Mouse (Mus musculus): ENCODE results near the gene Shroom3. TPM values are rescaled to one million over a fixed set of nuclear protein-coding genes. Genes with fewer than 3 reads are reported as not detected.

Shroom3 gene
- polyA plus RNA-seq, 1 experiment from 2014 or later: 2.3 TPM

DNA sequence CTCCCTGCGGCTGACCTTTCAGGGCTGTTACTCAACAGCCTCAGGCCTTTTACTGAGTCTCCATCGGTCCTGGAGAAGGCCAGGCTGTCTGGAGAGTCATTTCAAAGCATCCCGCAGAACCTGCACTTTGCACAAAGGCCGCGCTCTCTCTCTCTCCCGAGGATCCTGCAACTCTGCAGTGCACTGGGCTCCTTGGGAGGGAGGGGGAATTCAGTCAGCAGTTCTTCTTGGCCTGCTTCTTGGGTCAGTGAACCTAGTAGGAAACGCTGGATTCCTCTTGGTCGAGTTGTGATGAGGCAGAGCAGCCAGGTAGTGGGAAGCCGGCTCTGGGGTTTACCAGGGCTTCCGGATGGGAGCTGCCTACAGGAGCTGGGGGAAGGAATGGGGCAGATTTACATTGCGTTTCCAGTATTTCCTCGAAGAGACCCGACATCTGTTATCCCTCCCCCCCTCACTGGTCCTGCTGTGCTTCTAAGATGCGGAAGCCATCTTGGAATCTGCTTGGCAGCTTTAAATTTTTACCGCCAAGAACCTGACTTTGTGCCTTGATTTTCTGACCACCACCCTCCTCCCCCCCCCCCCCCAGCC lies 305.6 kb downstream of the Shroom3 start:
- DNase-seq (ENCODE audit: low spot score) (no peak), ATAC-seq (ENCODE audit: low FRiP score) (peak; percentile 51)
- peak overlapping the region; percentile 6; the same call in 1 of the 2 replicates for H3K27ac ChIP-seq
- H3K9me3 ChIP-seq (ENCODE audit: control insufficient read depth, low read length): no peaks in the 10 kb centered on the region
- H3K4me1 ChIP-seq (replicated peaks; ENCODE audit: control insufficient read depth, insufficient read depth, low read length): no peaks in the 10 kb centered on the region; the same call in 1 of the 2 replicates
- H3K36me3 ChIP-seq (replicated peaks; ENCODE audit: control insufficient read depth, insufficient read depth): no peaks in the 10 kb centered on the region
- H3K9ac ChIP-seq: no peak overlapping the region
- H3K27me3 ChIP-seq (ENCODE audit: control insufficient read depth, insufficient read depth, low read length): no peaks in the 10 kb centered on the region
- H3K4me3 ChIP-seq (replicated peaks; ENCODE audit: low read length): no peak overlapping the region
- H3K4me2 ChIP-seq (replicated peaks): 0 out of 2 replicates have a peak overlapping the region, but pooled peaks have one; percentile 28
- WGBS: 27% methylated on average over 15 of the region's 15 CpGs

GRCm38 (mm10) chr5:92992106-92992505 lies 308.9 kb downstream of the Shroom3 start:
- H3K9me3 ChIP-seq (ENCODE audit: control insufficient read depth, low read length): no peaks in the 10 kb centered on the region
- no peak overlapping the region for H3K9ac ChIP-seq
- DNase-seq (ENCODE audit: low spot score) (no peak), ATAC-seq (ENCODE audit: low FRiP score) (no peak)
- H3K27me3 ChIP-seq (ENCODE audit: control insufficient read depth, insufficient read depth, low read length): no peaks in the 10 kb centered on the region
- H3K27ac ChIP-seq: no peak overlapping the region
- H3K4me3 ChIP-seq (replicated peaks; ENCODE audit: low read length): no peak overlapping the region
- no peaks in the 10 kb centered on the region for H3K36me3 ChIP-seq (replicated peaks; ENCODE audit: control insufficient read depth, insufficient read depth)
- H3K4me1 ChIP-seq (replicated peaks; ENCODE audit: control insufficient read depth, insufficient read depth, low read length): no peaks in the 10 kb centered on the region; the same call in 1 of the 2 replicates
- WGBS: 90% methylated on average over 3 of the region's 3 CpGs
- no peak overlapping the region for H3K4me2 ChIP-seq (replicated peaks)

DNA sequence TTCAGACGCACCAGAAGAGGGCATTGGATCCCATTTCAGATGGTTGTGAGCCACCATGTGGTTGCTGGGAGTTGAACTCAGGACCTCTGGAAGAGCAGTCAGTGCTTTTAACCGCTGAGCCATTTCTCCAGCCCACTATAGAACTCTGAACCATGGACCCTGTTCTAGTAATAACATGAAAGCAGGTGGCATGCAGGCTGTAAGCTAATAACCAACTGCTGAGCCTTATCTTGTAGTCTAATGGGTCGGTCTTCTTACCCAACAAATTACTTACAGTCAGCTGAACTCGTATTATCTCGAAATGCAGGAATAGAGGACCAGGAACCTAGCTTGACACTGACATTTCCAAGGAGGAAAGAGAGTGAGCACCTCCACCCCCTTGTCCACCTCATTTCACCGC lies 311.1 kb downstream of the Shroom3 start:
- Histone ChIP-seq H3K4me1 (replicated peaks; ENCODE audit: control insufficient read depth, insufficient read depth, low read length) (no peaks in the 10 kb centered on the region), H3K9me3 (ENCODE audit: control insufficient read depth, low read length) (no peaks in the 10 kb centered on the region), H3K4me2 (replicated peaks) (no peak overlapping the region), H3K9ac (no peak overlapping the region), H3K4me3 (replicated peaks; ENCODE audit: low read length) (no peak overlapping the region), H3K36me3 (replicated peaks; ENCODE audit: control insufficient read depth, insufficient read depth) (no peaks in the 10 kb centered on the region), H3K27me3 (ENCODE audit: control insufficient read depth, insufficient read depth, low read length) (no peaks in the 10 kb centered on the region), H3K27ac (no peak overlapping the region)
- no peak for DNase-seq (ENCODE audit: low spot score)
- 88% methylated on average over 6 of the region's 6 CpGs for WGBS
- no peak for ATAC-seq (ENCODE audit: low FRiP score)

GRCm38 (mm10) chr5:92994861-92995260 lies 311.6 kb downstream of the Shroom3 start:
- WGBS: 92% methylated on average over 2 of the region's 2 CpGs
- no peaks in the 10 kb centered on the region for H3K36me3 ChIP-seq (replicated peaks; ENCODE audit: control insufficient read depth, insufficient read depth)
- H3K27me3 ChIP-seq (ENCODE audit: control insufficient read depth, insufficient read depth, low read length): no peaks in the 10 kb centered on the region
- H3K4me1 ChIP-seq (replicated peaks; ENCODE audit: control insufficient read depth, insufficient read depth, low read length): no peaks in the 10 kb centered on the region
- no peaks in the 10 kb centered on the region for H3K9me3 ChIP-seq (ENCODE audit: control insufficient read depth, low read length)
- no peak overlapping the region for H3K9ac ChIP-seq
- H3K4me2 ChIP-seq (replicated peaks): no peak overlapping the region
- no peak for ATAC-seq (ENCODE audit: low FRiP score)
- no peak overlapping the region for H3K27ac ChIP-seq
- no peak for DNase-seq (ENCODE audit: low spot score)
- no peak overlapping the region for H3K4me3 ChIP-seq (replicated peaks; ENCODE audit: low read length)

DNA sequence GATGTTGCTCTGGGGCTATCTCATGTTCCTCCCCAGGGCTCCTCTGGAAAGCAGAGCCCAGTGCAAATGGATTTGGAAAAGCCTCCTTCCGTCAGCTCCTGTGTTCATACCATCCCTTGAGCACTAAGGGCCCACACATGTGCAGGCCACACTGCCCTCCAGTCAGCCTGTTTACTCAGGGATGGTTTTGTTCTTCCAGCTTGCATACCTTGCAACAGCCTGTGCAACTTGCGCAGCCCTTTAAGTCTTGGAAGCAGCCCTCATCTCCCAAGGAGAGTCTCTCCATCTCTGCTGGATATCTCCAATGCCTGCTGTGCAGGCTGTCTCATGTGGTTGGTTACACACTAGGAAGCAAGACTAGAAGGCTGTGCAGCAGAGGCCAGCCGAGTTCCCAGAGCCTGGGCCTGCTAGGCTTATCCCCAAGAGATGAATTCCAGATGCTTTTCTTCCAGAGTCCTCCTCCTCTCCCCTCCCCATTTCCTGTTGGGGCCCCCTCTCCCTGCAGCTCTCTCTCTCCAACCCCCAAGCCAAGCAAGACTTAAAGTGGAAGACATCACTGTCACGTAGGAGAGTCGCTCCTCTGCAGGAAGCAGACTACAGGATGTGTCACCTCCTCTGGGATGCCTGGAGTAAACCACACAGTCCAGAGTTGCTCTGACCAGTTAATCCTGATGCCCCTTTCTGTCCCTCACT lies 314.3 kb downstream of the Shroom3 start:
- Histone ChIP-seq H3K27ac (0 out of 2 replicates have a peak overlapping the region, but pooled peaks have one; percentile 36), H3K4me1 (replicated peaks; ENCODE audit: control insufficient read depth, insufficient read depth, low read length) (no peaks in the 10 kb centered on the region), H3K9ac (no peak overlapping the region), H3K9me3 (ENCODE audit: control insufficient read depth, low read length) (no peaks in the 10 kb centered on the region), H3K36me3 (replicated peaks; ENCODE audit: control insufficient read depth, insufficient read depth) (no peaks in the 10 kb centered on the region), H3K4me3 (replicated peaks; ENCODE audit: low read length) (no peak overlapping the region), H3K4me2 (replicated peaks) (no peak overlapping the region), H3K27me3 (ENCODE audit: control insufficient read depth, insufficient read depth, low read length) (no peaks in the 10 kb centered on the region)
- no peak for DNase-seq (ENCODE audit: low spot score)
- WGBS: 53% methylated on average over 5 of the region's 5 CpGs
- ATAC-seq (ENCODE audit: low FRiP score): no peak

- ATAC-seq (ENCODE audit: low FRiP score) (no peak), DNase-seq (ENCODE audit: low spot score) (no peak)
- H3K27ac ChIP-seq: no peak overlapping the region
- WGBS: 50% methylated on average over 5 of the region's 5 CpGs
- H3K4me1 ChIP-seq (replicated peaks; ENCODE audit: control insufficient read depth, insufficient read depth, low read length): no peaks in the 10 kb centered on the region
- no peak overlapping the region for H3K4me2 ChIP-seq (replicated peaks)
- H3K27me3 ChIP-seq (ENCODE audit: control insufficient read depth, insufficient read depth, low read length): no peaks in the 10 kb centered on the region
- no peaks in the 10 kb centered on the region for H3K36me3 ChIP-seq (replicated peaks; ENCODE audit: control insufficient read depth, insufficient read depth)
- no peak overlapping the region for H3K4me3 ChIP-seq (replicated peaks; ENCODE audit: low read length)
- no peaks in the 10 kb centered on the region for H3K9me3 ChIP-seq (ENCODE audit: control insufficient read depth, low read length)
- no peak overlapping the region for H3K9ac ChIP-seq
Observed at GRCm38 (mm10) chr5:92998494-92999016, 315.3 kb downstream of the Shroom3 start.

- Histone ChIP-seq H3K9ac (no peak overlapping the region), H3K4me2 (replicated peaks) (no peak overlapping the region), H3K27ac (no peak overlapping the region), H3K27me3 (ENCODE audit: control insufficient read depth, insufficient read depth, low read length) (no peaks in the 10 kb centered on the region), H3K9me3 (ENCODE audit: control insufficient read depth, low read length) (no peaks in the 10 kb centered on the region), H3K4me1 (replicated peaks; ENCODE audit: control insufficient read depth, insufficient read depth, low read length) (no peaks in the 10 kb centered on the region), H3K4me3 (replicated peaks; ENCODE audit: low read length) (no peak overlapping the region), H3K36me3 (replicated peaks; ENCODE audit: control insufficient read depth, insufficient read depth) (no peaks in the 10 kb centered on the region)
- DNase-seq (ENCODE audit: low spot score) (no peak), ATAC-seq (ENCODE audit: low FRiP score) (no peak)
- 85% methylated on average over 6 of the region's 6 CpGs for WGBS
Observed at GRCm38 (mm10) chr5:93000060-93000459, 316.8 kb downstream of the Shroom3 start.

DNA sequence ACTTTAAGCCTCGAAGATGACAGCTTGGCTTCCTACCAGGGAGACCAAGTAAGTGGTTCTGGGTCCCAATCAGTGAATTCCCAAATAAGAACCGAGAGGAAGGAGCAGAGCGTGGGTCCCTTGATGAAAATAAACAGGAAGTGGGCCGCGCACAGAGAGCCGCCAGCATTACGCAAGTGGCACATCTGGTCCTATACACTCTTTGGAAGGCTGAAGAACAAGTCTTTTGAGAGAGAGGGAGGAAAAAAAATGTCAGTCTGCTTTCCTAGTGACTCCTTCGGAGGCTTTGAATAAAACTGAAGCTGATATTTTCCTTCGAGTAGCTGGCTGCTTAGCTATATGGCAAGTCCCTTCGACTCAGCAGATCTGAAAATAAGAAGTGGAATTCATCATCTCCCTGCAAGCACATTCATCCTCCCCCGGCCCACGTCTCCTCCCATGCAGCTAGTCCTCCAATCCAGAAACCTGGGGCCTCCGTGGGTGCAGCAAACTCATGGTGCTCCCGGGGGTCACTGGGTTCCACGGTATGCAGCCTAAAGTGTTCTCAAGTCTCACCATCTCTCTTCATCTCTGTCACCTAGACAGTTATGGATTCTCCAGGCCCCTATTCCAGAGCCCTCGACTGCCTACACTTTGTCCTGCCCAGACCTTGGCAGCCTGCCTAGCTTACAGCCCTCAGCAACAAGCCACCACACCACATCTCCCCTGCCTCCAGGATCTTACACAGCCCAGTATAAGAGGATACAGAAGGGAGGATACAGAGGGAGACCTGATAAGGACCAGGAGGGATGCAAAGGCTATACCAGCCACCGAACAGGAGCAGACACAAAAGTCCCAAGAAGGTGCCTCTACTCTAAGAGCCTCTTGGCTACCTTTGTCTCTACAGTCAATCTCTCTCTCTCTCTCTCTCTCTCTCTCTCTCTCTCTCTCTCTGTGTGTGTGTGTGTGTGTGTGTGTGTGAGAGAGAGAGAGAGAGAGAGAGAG lies 317.8 kb downstream of the Shroom3 start:
- WGBS: 74% methylated on average over 17 of the region's 17 CpGs
- no peak overlapping the region for H3K27ac ChIP-seq

GRCm38 (mm10) chr5:93002615-93003014 lies 319.4 kb downstream of the Shroom3 start:
- Histone ChIP-seq H3K4me1 (replicated peaks; ENCODE audit: control insufficient read depth, insufficient read depth, low read length) (no peaks in the 10 kb centered on the region), H3K4me3 (replicated peaks; ENCODE audit: low read length) (no peak overlapping the region), H3K27me3 (ENCODE audit: control insufficient read depth, insufficient read depth, low read length) (no peaks in the 10 kb centered on the region), H3K9ac (no peak overlapping the region), H3K9me3 (ENCODE audit: control insufficient read depth, low read length) (no peaks in the 10 kb centered on the region), H3K4me2 (replicated peaks) (no peak overlapping the region), H3K27ac (no peak overlapping the region), H3K36me3 (replicated peaks; ENCODE audit: control insufficient read depth, insufficient read depth) (no peaks in the 10 kb centered on the region)
- DNase-seq (ENCODE audit: low spot score) (no peak), ATAC-seq (ENCODE audit: low FRiP score) (no peak)
- 96% methylated on average over 2 of the region's 2 CpGs for WGBS

More for the DNA sequence above, 317.8 kb downstream of the Shroom3 start:
- Histone ChIP-seq H3K9ac (no peak overlapping the region), H3K4me3 (replicated peaks; ENCODE audit: low read length) (no peak overlapping the region), H3K36me3 (replicated peaks; ENCODE audit: control insufficient read depth, insufficient read depth) (no peaks in the 10 kb centered on the region), H3K9me3 (ENCODE audit: control insufficient read depth, low read length) (no peaks in the 10 kb centered on the region), H3K4me1 (replicated peaks; ENCODE audit: control insufficient read depth, insufficient read depth, low read length) (no peaks in the 10 kb centered on the region), H3K27me3 (ENCODE audit: control insufficient read depth, insufficient read depth, low read length) (no peaks in the 10 kb centered on the region), H3K4me2 (replicated peaks) (no peak overlapping the region)
- DNase-seq (ENCODE audit: low spot score) (no peak), ATAC-seq (ENCODE audit: low FRiP score) (no peak)

All from hindbrain, embryonic 14.5 days (tissue).